Mouse (Mus musculus): ENCODE measurements around the gene Hoxa2. TPM values are rescaled to one million over a fixed set of nuclear protein-coding genes. Genes with fewer than 3 reads are reported as not detected.

Gene Hoxa2
- polyA plus RNA-seq, 1 experiment: 14.2 TPM

DNA sequence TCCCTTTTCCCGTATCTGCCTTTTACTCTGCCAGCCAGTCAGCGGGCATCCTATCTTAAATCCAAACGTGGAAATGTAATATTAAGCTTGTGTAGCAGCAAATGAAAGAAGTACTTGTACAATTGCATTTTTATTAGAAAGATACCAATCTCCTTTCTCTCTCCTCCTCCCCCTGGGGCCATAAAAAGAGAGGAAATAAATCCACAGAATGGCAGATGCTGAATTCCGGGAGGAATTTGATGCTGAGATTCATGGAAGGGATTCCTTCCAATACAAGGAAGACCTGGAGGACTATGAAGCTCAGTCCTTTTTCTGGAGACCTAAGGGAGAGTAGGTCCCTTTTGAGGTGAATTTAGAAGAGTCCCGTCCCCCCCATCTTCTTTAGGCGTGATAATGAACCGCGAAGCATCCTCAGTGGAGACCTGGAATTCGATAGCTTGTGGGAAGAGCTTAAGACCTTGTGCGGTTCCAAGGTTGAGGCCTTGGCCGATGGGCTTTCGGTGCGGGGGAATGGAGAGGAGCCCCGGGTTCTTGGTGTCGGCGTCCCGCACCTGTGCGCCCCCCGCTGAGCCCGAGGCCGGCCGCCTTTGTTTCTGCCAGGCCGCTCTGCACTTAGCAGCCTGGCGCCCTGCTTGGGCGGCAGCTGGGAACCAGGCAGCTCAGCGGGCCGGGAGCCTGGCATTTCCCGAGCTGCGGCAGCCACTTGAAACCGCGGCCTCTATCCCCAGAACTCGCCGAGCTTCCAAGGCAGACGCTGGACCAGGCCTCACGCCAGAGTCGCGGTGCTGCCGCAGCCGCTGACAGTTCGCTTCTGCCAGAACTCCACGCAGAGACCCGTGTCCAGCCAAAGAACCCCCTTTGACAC lies 3.8 kb upstream of the Hoxa2 start:
- peak; percentile 78 for DNase-seq (ENCODE audit: low read depth)
- TF ChIP-seq POLR2A (IDR thresholded peaks at IDR 0.05; ENCODE audit: borderline replicate concordance, extremely low read depth, insufficient read depth, insufficient read length, poor library complexity, severe bottlenecking) (no peak), CTCF (IDR thresholded peaks at IDR 0.05; ENCODE audit: borderline replicate concordance, extremely low read depth, insufficient read depth, insufficient read length) (no peak)

DNA sequence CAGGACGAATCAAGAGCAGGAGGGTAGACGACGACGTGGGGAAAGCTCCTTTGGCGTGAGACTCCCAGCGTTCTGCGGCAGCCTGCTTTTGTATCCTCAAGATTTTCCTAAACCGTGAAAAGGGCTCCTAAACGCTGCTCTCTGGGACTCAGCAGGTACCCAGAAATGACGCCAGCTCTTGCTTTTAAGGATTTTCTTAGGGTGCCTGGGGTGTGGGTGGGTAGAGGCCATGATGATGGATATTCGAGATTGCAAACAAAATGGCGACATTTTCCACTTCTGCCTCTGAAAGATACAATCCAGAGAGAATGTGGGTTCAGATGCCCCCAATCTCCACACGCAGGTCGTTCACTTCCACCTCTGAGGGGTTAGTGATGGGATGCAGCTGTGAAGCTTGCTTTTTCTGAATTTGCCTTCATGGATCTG lies 3.1 kb upstream of the Hoxa2 start:
- no peak for DNase-seq (ENCODE audit: low read depth)
- TF ChIP-seq POLR2A (IDR thresholded peaks at IDR 0.05; ENCODE audit: borderline replicate concordance, extremely low read depth, insufficient read depth, insufficient read length, poor library complexity, severe bottlenecking) (no peak), CTCF (IDR thresholded peaks at IDR 0.05; ENCODE audit: borderline replicate concordance, extremely low read depth, insufficient read depth, insufficient read length) (no peak)

DNA sequence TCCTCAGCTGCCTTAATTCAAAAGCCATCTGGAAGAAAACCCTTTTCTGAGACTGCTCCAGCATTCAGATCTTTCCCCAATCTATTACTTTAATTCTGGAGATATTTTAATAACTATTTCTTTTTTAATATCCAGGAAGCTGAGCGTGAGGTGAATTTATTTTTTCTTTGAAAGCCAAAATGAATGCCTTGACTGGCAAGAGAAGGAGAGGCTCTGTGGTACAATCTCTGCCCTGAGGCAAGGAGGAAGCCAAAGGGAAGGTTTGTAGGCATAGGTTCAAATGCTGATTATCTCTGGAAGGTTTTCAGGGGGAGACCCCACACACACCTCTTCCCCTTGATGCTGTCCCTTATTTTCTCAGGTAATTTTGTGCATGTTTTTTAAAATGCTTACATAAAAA lies 2.5 kb upstream of the Hoxa2 start:
- TF ChIP-seq POLR2A (IDR thresholded peaks at IDR 0.05; ENCODE audit: borderline replicate concordance, extremely low read depth, insufficient read depth, insufficient read length, poor library complexity, severe bottlenecking) (no peak), CTCF (IDR thresholded peaks at IDR 0.05; ENCODE audit: borderline replicate concordance, extremely low read depth, insufficient read depth, insufficient read length) (no peak)
- DNase-seq (ENCODE audit: low read depth): no peak

DNA sequence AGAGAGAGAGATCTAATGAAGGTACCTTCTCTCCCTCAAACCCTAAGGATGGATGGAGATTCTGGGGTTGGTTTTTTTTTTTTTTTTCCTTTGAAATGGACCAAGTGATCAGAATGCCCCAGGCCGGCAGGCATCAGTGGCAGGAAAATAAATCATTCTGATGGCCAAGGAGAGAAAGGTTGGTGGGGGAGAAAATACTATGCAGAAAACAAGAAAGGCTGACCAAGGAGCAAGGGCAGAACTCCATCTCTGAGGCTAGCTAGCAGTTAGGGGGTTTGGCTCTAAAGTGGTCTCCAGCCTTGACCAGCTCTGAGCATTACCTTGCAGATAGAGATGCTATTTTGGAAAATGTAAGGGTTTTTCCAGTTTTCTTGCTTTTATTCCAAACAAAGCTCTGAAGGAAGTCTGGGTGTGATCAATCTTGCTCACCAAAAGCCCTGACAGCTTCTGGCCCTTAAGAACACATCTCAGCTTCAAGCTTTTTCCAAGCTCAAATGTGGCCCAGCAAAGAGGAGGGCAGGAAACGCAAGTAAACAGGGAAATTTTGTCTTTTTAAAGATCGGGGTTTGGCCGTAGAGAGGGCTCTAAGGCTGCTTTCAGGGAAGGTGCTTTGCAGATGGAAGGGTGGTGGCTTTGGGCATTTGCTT lies 1.9 kb upstream of the Hoxa2 start:
- DNase-seq (ENCODE audit: low read depth): peak; percentile 25
- TF ChIP-seq CTCF (IDR thresholded peaks at IDR 0.05; ENCODE audit: borderline replicate concordance, extremely low read depth, insufficient read depth, insufficient read length) (no peak), POLR2A (IDR thresholded peaks at IDR 0.05; ENCODE audit: borderline replicate concordance, extremely low read depth, insufficient read depth, insufficient read length, poor library complexity, severe bottlenecking) (no peak)

DNA sequence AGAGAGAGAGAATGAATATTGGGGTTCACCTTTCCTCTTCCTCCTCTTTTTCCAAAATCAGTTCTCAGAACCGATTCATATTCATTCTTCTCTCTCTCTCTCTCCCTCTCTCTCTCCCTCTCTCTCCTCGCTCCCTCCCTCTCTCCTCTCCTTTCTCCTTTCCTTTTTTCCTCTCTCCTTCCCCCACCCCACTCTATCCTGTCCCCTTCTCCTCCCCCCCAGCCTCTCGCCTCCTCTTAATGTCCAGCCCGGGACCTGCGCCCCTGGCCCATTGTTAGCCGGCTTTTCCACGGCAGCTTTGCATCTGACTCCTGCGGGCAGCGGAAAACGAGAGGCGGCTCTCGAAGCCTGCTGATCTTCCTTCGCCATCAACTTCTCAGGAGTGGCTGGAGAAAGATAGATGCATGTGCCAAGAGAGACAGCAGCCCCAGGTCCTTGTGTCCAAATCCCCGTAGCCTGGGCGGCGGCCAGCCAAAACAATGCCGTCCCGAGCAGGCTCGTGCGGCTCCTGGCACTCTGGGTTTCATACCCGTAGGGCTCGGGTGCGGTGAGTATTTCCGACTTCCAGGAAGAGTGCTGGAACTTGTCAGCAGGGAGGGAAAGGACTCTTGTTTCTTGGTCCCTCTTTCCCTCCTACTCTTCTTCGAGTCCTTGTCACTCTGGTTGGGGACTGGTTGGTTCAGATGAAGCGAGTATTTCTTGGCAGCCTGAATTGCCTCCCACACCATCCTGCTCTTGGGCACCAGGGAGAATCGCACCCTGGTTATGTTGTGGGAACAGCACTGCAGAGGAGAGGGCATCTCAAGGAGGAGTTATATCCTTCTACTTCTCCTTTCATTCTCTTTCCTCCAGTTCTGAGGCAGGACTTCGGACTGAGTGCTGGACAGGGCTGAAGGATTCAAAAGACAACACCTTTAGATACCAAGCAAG lies 1.1 kb upstream of the Hoxa2 start:
- DNase-seq (ENCODE audit: low read depth): peak; percentile 30
- TF ChIP-seq CTCF (IDR thresholded peaks at IDR 0.05; ENCODE audit: borderline replicate concordance, extremely low read depth, insufficient read depth, insufficient read length): no peak
- TF ChIP-seq POLR2A (IDR thresholded peaks at IDR 0.05; ENCODE audit: borderline replicate concordance, extremely low read depth, insufficient read depth, insufficient read length, poor library complexity, severe bottlenecking): no peak

DNA sequence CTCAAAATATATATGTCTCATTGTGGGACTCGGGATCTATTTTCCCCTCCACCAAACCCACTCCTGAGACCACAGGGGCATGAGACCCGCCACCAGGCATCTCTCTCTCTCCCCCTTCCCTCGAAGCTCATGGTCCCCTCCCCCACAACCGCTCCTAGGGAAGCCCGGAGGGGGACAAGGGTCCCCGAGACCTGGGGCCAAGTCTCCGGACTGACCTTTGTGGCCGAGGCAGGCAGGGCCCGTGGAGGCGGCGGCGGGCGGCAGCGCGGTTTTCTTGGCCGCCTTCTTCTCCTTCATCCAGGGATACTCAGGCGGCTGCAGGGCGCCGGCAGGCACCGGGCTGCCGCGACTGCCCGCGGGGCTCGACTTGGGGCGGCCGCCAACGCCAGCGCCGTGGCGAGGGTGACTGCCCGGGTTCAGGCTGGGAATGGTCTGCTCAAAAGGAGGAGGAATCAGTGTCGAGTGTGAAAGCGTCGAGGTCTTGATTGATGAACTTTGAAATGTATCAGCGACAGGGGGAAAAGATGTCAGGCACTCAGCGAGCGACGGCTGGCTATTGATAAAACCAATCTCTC lies 493 bp downstream of the Hoxa2 start:
- TF ChIP-seq CTCF (IDR thresholded peaks at IDR 0.05; ENCODE audit: borderline replicate concordance, extremely low read depth, insufficient read depth, insufficient read length): no peak
- peak; percentile 39 for DNase-seq (ENCODE audit: low read depth)

DNA sequence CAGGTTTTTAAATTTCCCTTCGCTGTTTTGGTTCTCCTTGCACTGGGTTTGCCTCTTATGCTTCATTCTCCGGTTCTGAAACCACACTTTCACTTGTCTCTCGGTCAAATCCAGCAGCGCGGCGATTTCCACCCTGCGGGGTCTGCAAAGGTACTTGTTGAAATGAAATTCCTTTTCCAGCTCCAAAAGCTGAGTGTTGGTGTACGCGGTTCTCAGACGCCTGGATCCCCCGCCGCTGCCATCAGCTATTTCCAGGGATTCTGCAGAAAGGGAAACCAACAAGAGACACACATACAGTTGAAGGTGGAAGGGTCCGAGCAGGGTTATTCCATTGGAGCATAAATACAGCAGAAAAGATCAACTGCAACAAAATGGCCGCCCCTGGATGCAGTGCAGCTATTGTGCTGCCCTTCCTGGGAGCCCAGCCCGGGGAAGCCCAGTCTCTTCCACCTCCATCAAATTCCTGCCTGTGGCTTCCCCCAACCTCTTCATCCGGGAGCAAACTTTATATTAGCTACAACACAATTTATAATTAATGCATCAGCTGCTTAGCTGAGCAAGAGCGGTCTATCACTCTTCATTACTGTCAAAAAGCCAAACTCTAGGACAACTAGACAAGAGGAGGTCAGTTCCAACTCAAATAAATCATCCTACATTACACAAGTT lies 1.1 kb downstream of the Hoxa2 start:
- TF ChIP-seq POLR2A (IDR thresholded peaks at IDR 0.05; ENCODE audit: borderline replicate concordance, extremely low read depth, insufficient read depth, insufficient read length, poor library complexity, severe bottlenecking): no peak
- TF ChIP-seq CTCF (IDR thresholded peaks at IDR 0.05; ENCODE audit: borderline replicate concordance, extremely low read depth, insufficient read depth, insufficient read length): no peak
- peak; percentile 41 for DNase-seq (ENCODE audit: low read depth)

DNA sequence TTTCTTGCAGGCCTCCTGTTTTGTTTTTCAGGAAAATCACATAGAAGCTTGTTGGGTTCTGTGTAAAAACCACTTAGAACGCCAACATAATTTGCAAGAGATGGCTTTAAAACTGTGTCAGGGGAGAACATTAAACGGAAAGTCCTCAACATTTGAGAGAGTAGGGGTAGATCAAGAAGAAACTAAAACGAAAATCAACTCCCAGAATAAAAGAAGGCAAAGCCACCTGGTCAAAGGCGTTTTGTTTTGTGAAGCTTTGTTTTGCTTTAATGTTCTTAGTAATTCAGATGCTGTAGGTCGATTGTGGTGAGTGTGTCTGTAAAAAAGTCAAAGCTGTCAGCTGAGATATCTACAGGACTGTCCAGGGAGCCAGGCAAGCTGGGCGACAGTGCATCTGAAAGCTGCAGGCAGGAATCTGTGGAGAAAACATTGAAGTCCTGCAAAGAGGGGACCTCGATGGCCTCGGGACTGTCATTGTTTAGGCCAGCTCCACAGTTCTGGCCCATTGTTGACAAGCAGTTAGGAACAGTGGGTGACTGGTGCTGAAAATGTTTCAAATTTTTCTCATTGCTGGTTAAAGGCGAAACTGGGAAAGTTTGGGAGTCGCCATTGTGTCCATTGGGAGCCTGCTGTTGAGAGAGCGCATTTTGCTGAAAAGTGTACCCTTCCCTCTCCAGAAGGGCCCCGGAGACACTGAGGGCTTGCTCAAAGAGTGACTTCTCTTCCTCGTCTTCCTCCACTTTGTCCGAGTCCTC lies 1.8 kb downstream of the Hoxa2 start:
- DNase-seq (ENCODE audit: low read depth): peak; percentile 62

DNA sequence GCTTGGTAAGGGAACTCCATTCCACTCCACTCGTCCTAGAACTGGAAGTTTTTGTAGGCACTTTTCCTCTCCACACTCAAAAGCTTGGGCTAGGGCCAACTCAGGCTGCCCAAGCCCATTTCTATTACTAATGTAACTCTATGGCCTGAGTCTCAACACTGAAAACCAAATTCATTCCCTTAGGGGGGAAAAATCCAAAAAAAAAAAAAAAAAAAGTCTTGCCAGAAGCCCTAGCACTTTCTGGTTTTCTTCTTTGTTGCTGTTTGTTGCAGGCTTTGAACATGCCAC lies 2.6 kb downstream of the Hoxa2 start:
- TF ChIP-seq CTCF (IDR thresholded peaks at IDR 0.05; ENCODE audit: borderline replicate concordance, extremely low read depth, insufficient read depth, insufficient read length): no peak
- no peak for DNase-seq (ENCODE audit: low read depth)

More for the DNA sequence above, 1.8 kb downstream of the Hoxa2 start:
- TF ChIP-seq CTCF (IDR thresholded peaks at IDR 0.05; ENCODE audit: borderline replicate concordance, extremely low read depth, insufficient read depth, insufficient read length): no peak

DNA sequence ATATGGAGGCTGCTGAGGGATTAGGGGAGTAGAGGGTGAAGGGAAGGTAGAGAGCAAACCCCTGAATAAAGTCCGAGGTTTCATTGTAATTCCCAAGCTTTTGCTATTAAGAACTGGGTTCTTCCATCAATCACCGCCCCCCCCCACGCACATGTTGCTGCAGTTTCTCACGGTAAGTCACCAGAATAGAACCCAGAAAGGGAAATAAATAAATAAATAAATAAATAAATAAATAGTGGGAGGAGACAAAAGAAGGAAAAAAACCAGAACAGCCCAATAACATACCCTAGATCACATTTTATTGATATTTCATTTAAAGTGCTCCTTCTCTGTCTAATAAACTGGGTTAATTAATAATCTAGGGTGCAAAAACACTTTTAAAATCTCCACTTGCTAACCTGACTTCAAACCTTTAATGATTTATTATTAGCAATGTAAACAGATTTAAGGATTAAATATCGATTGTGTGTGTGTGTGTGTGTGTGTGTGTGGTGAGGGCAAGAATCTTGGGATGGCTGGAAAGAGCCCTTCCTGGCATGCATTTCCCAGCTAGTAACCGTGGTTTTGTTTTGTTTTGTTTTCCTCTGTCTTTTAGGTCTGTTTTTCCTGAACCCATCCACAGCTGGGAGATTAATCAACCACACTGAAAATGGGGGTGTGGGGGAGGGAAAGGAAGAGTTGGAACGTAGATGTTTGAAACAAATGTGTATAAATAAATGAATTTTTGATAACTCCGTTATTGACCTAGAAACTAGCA lies 3.1 kb downstream of the Hoxa2 start:
- DNase-seq (ENCODE audit: low read depth): no peak
- TF ChIP-seq CTCF (IDR thresholded peaks at IDR 0.05; ENCODE audit: borderline replicate concordance, extremely low read depth, insufficient read depth, insufficient read length) (no peak), POLR2A (IDR thresholded peaks at IDR 0.05; ENCODE audit: borderline replicate concordance, extremely low read depth, insufficient read depth, insufficient read length, poor library complexity, severe bottlenecking) (no peak)
